Mouse (Mus musculus): Measurements from ENCODE around the gene Hhipl1. TPM values are rescaled to one million over a fixed set of nuclear protein-coding genes. Genes with fewer than 3 reads are reported as not detected.
A peak's percentile ranks its signal among the peaks of the same experiment; 100 is the strongest.

Gene Hhipl1
- polyA plus RNA-seq, 1 experiment from 2014 or later: 0.88 TPM

- peak; percentile 84 for ATAC-seq (ENCODE audit: low read depth)
- peak overlapping the region; percentile 78 for H3K27ac ChIP-seq (ENCODE audit: low read length)
- no peaks in the 10 kb centered on the region for H3K27me3 ChIP-seq (ENCODE audit: control insufficient read depth, insufficient read depth, low read depth, low read length)
- no peak overlapping the region for H3K4me3 ChIP-seq (ENCODE audit: low read length)
- no peak overlapping the region for H3K9ac ChIP-seq (ENCODE audit: low read length)
- H3K4me1 ChIP-seq (replicated peaks; ENCODE audit: control insufficient read depth, insufficient read depth, low read length): peaks cover 44% of the 10 kb centered on the region
- H3K36me3 ChIP-seq (ENCODE audit: control insufficient read depth, insufficient read depth, low read length): no peaks in the 10 kb centered on the region
- no peaks in the 10 kb centered on the region for H3K9me3 ChIP-seq (ENCODE audit: control insufficient read depth, low read length)
- WGBS: 16% methylated on average over 3 of the region's 3 CpGs
- H3K4me2 ChIP-seq (ENCODE audit: low read depth, low read length): no peak overlapping the region
Measured at GRCm38 (mm10) chr12:108365340-108365739, 59.3 kb downstream of the Hhipl1 start.

- Histone ChIP-seq H3K4me3 (ENCODE audit: low read length) (no peak overlapping the region), H3K36me3 (ENCODE audit: control insufficient read depth, insufficient read depth, low read length) (no peaks in the 10 kb centered on the region), H3K27me3 (ENCODE audit: control insufficient read depth, insufficient read depth, low read depth, low read length) (no peaks in the 10 kb centered on the region), H3K4me1 (replicated peaks; ENCODE audit: control insufficient read depth, insufficient read depth, low read length) (peaks cover 49% of the 10 kb centered on the region), H3K9ac (ENCODE audit: low read length) (0 out of 2 replicates have a peak overlapping the region, but pooled peaks have one; percentile 41), H3K9me3 (ENCODE audit: control insufficient read depth, low read length) (no peaks in the 10 kb centered on the region), H3K27ac (ENCODE audit: low read length) (peak overlapping the region; percentile 81), H3K4me2 (ENCODE audit: low read depth, low read length) (no peak overlapping the region)
- peak; percentile 1 for ATAC-seq (ENCODE audit: low read depth)
- 14% methylated on average over 7 of the region's 7 CpGs for WGBS
Measured at GRCm38 (mm10) chr12:108365868-108366267, 59.8 kb downstream of the Hhipl1 start.

GRCm38 (mm10) chr12:108367909-108368308, 61.8 kb downstream of the Hhipl1 start:
- WGBS: 68% methylated on average over 2 of the region's 2 CpGs
- no peak overlapping the region for H3K4me2 ChIP-seq (ENCODE audit: low read depth, low read length)
- no peak for ATAC-seq (ENCODE audit: low read depth)
- H3K9me3 ChIP-seq (ENCODE audit: control insufficient read depth, low read length): no peaks in the 10 kb centered on the region
- no peak overlapping the region for H3K4me3 ChIP-seq (ENCODE audit: low read length)
- peaks cover 64% of the 10 kb centered on the region for H3K4me1 ChIP-seq (replicated peaks; ENCODE audit: control insufficient read depth, insufficient read depth, low read length)
- H3K27ac ChIP-seq (ENCODE audit: low read length): peak overlapping the region; percentile 37; the same call in 1 of the 2 replicates
- no peaks in the 10 kb centered on the region for H3K27me3 ChIP-seq (ENCODE audit: control insufficient read depth, insufficient read depth, low read depth, low read length)
- H3K9ac ChIP-seq (ENCODE audit: low read length): no peak overlapping the region
- no peaks in the 10 kb centered on the region for H3K36me3 ChIP-seq (ENCODE audit: control insufficient read depth, insufficient read depth, low read length)

- Histone ChIP-seq H3K9me3 (ENCODE audit: control insufficient read depth, low read length) (no peaks in the 10 kb centered on the region), H3K36me3 (ENCODE audit: control insufficient read depth, insufficient read depth, low read length) (no peaks in the 10 kb centered on the region), H3K27me3 (ENCODE audit: control insufficient read depth, insufficient read depth, low read depth, low read length) (no peaks in the 10 kb centered on the region), H3K4me3 (ENCODE audit: low read length) (no peak overlapping the region), H3K4me2 (ENCODE audit: low read depth, low read length) (no peak overlapping the region), H3K4me1 (replicated peaks; ENCODE audit: control insufficient read depth, insufficient read depth, low read length) (peaks cover 63% of the 10 kb centered on the region), H3K9ac (ENCODE audit: low read length) (no peak overlapping the region), H3K27ac (ENCODE audit: low read length) (no peak overlapping the region)
- ATAC-seq (ENCODE audit: low read depth): no peak
- WGBS: 50% methylated on average over 5 of the region's 5 CpGs
Measured at GRCm38 (mm10) chr12:108368921-108369320, 62.9 kb downstream of the Hhipl1 start.

- peak within 1 kb of the TSS; percentile 51 for H3K4me2 ChIP-seq (ENCODE audit: low read depth, low read length)
- no peaks in the 10 kb centered on the region for H3K27me3 ChIP-seq (ENCODE audit: control insufficient read depth, insufficient read depth, low read depth, low read length)
- H3K4me1 ChIP-seq (replicated peaks; ENCODE audit: control insufficient read depth, insufficient read depth, low read length): peaks cover 47% of the 10 kb centered on the region
- WGBS: 31% methylated on average over 19 of the region's 19 CpGs
- ATAC-seq (ENCODE audit: low read depth): peak; percentile 84
- peak within 1 kb of the TSS; percentile 92 for H3K27ac ChIP-seq (ENCODE audit: low read length)
- no peaks in the 10 kb centered on the region for H3K36me3 ChIP-seq (ENCODE audit: control insufficient read depth, insufficient read depth, low read length)
- H3K9me3 ChIP-seq (ENCODE audit: control insufficient read depth, low read length): no peaks in the 10 kb centered on the region
- peak within 1 kb of the TSS; percentile 38 for H3K4me3 ChIP-seq (ENCODE audit: low read length)
- peak within 1 kb of the TSS; percentile 66 for H3K9ac ChIP-seq (ENCODE audit: low read length)
Measured at GRCm38 (mm10) chr12:108370596-108371428, 64.7 kb downstream of the Hhipl1 start, which contains the start of gene Eml1. Gene Eml1, plus strand, starts transcription at chr12:108370957.

- H3K9ac ChIP-seq (ENCODE audit: low read length): peak overlapping the region; percentile 66
- WGBS: 60% methylated on average over 6 of the region's 6 CpGs
- H3K27ac ChIP-seq (ENCODE audit: low read length): peak overlapping the region; percentile 92
- peak overlapping the region; percentile 38 for H3K4me3 ChIP-seq (ENCODE audit: low read length)
- ATAC-seq (ENCODE audit: low read depth): peak; percentile 15
- peaks cover 41% of the 10 kb centered on the region for H3K4me1 ChIP-seq (replicated peaks; ENCODE audit: control insufficient read depth, insufficient read depth, low read length)
- no peaks in the 10 kb centered on the region for H3K36me3 ChIP-seq (ENCODE audit: control insufficient read depth, insufficient read depth, low read length)
- H3K27me3 ChIP-seq (ENCODE audit: control insufficient read depth, insufficient read depth, low read depth, low read length): no peaks in the 10 kb centered on the region
- H3K9me3 ChIP-seq (ENCODE audit: control insufficient read depth, low read length): no peaks in the 10 kb centered on the region
- peak overlapping the region; percentile 51 for H3K4me2 ChIP-seq (ENCODE audit: low read depth, low read length)
Measured at GRCm38 (mm10) chr12:108371429-108371765, 65.3 kb downstream of the Hhipl1 start.

GRCm38 (mm10) chr12:108372241-108372640, 66.2 kb downstream of the Hhipl1 start:
- no peak for ATAC-seq (ENCODE audit: low read depth)
- Histone ChIP-seq H3K36me3 (ENCODE audit: control insufficient read depth, insufficient read depth, low read length) (no peaks in the 10 kb centered on the region), H3K27ac (ENCODE audit: low read length) (no peak overlapping the region), H3K4me3 (ENCODE audit: low read length) (no peak overlapping the region), H3K4me2 (ENCODE audit: low read depth, low read length) (peak overlapping the region; percentile 51), H3K4me1 (replicated peaks; ENCODE audit: control insufficient read depth, insufficient read depth, low read length) (peaks cover 37% of the 10 kb centered on the region), H3K9me3 (ENCODE audit: control insufficient read depth, low read length) (no peaks in the 10 kb centered on the region), H3K27me3 (ENCODE audit: control insufficient read depth, insufficient read depth, low read depth, low read length) (no peaks in the 10 kb centered on the region), H3K9ac (ENCODE audit: low read length) (no peak overlapping the region)
- WGBS: 76% methylated on average over 17 of the region's 17 CpGs

GRCm38 (mm10) chr12:108373611-108374010, 67.5 kb downstream of the Hhipl1 start:
- peaks cover 33% of the 10 kb centered on the region for H3K4me1 ChIP-seq (replicated peaks; ENCODE audit: control insufficient read depth, insufficient read depth, low read length)

GRCm38 (mm10) chr12:108374689-108375088, 68.6 kb downstream of the Hhipl1 start:
- Histone ChIP-seq H3K4me3 (ENCODE audit: low read length) (no peak overlapping the region), H3K27ac (ENCODE audit: low read length) (no peak overlapping the region), H3K9ac (ENCODE audit: low read length) (no peak overlapping the region), H3K4me2 (ENCODE audit: low read depth, low read length) (no peak overlapping the region), H3K36me3 (ENCODE audit: control insufficient read depth, insufficient read depth, low read length) (no peaks in the 10 kb centered on the region), H3K27me3 (ENCODE audit: control insufficient read depth, insufficient read depth, low read depth, low read length) (no peaks in the 10 kb centered on the region), H3K9me3 (ENCODE audit: control insufficient read depth, low read length) (no peaks in the 10 kb centered on the region), H3K4me1 (replicated peaks; ENCODE audit: control insufficient read depth, insufficient read depth, low read length) (peaks cover 24% of the 10 kb centered on the region)
- ATAC-seq (ENCODE audit: low read depth): no peak
- WGBS: 86% methylated on average over 8 of the region's 8 CpGs

More at GRCm38 (mm10) chr12:108373611-108374010, 67.5 kb downstream of the Hhipl1 start:
- Histone ChIP-seq H3K4me3 (ENCODE audit: low read length) (no peak overlapping the region), H3K36me3 (ENCODE audit: control insufficient read depth, insufficient read depth, low read length) (no peaks in the 10 kb centered on the region), H3K9ac (ENCODE audit: low read length) (no peak overlapping the region), H3K27me3 (ENCODE audit: control insufficient read depth, insufficient read depth, low read depth, low read length) (no peaks in the 10 kb centered on the region), H3K4me2 (ENCODE audit: low read depth, low read length) (no peak overlapping the region), H3K27ac (ENCODE audit: low read length) (no peak overlapping the region), H3K9me3 (ENCODE audit: control insufficient read depth, low read length) (no peaks in the 10 kb centered on the region)
- ATAC-seq (ENCODE audit: low read depth): no peak
- WGBS: 74% methylated on average over 9 of the region's 9 CpGs
